In genomic region chr2:156584797-156585471, GRCm38 (mm10) we compare ENCODE assay signal across 8 mouse cellular contexts. TPM values are rescaled to one million over a fixed set of nuclear protein-coding genes. Genes with fewer than 3 reads are reported as not detected.
A peak's percentile ranks its signal among the peaks of the same experiment; 100 is the strongest.
DNase-seq lines count a peak whose midpoint lies in the region.

No protein-coding gene starts in this region.

- intact Hi-C loops in heart, postnatal 36 days (cut with DNase I) = loop anchor here (2.0 kb wide), 2 partner anchors 42 to 120 kb away; no protein-coding TSS in a partner anchor
- intact Hi-C loops in left cerebral cortex, postnatal 25 days (cut with DNase I) = loop anchor here (1.0 kb wide), 1 partner anchor 28 kb away; the partner anchor contains the start of gene Dlgap4

- peak; percentile 19 for DNase-seq in cerebellum, adult 11-12 months
- no peak for DNase-seq in cerebellum, adult 9-10 months
- DNase-seq in brain, embryonic 18.5 days (ENCODE audit: low read depth, low spot score) = peak; percentile 18
- DNase-seq in heart, postnatal 36 days = peak; percentile 23 to 61
- DNase-seq in left cerebral cortex, postnatal 25 days (ENCODE audit: low spot score in 2 of 2) = peak; percentile 65 to 85
- DNase-seq in right cerebral cortex, postnatal 25 days = peak; percentile 65
- no peak for DNase-seq in c-Kit-positive CD71-positive TER-119-positive erythroid progenitor cells, embryonic 14.5 days (ENCODE audit: low spot score)
- no peak for DNase-seq in spleen, postnatal 14 days (ENCODE audit: low spot score in 2 of 2)

RNA-seq across cellular contexts. Expression of gene Dlgap4, which starts 28.6 kb away (rescaled TPM):
- 10 to 100 TPM; 35.5 to 38.2 TPM for total RNA-seq in heart, postnatal 36 days (2021)
- 100 to 1,000 TPM; 223 to 241 TPM for total RNA-seq in left cerebral cortex, postnatal 25 days (2021)

RNA-seq across cellular contexts. Expression of gene Aar2, which starts 37.5 kb away (rescaled TPM):
- total RNA-seq in heart, postnatal 36 days (2021) = 10 to 100 TPM; 22.1 to 28.0 TPM
- total RNA-seq in left cerebral cortex, postnatal 25 days (2021) = 10 to 100 TPM; 33.7 to 40.0 TPM

Comparison
In these comparisons a context has a peak if more than half of its experiments do, and no peak if none do; other contexts are left out.
1. DNase-seq: peak in cerebellum, adult 11-12 months (single experiment), brain, embryonic 18.5 days (single experiment), heart, postnatal 36 days (2 of 2), left cerebral cortex, postnatal 25 days (2 of 2) and right cerebral cortex, postnatal 25 days (single experiment); none in cerebellum, adult 9-10 months (single experiment), c-Kit-positive CD71-positive TER-119-positive erythroid progenitor cells, embryonic 14.5 days (single experiment) and spleen, postnatal 14 days (0 of 2).
2. RNA of gene Dlgap4, which starts 28.6 kb away (total RNA-seq): 223 to 241 TPM in left cerebral cortex, postnatal 25 days; 35.5 to 38.2 TPM in heart, postnatal 36 days; every median in the first group is over 4 times any median in the second.